In the genomic region with DNA sequence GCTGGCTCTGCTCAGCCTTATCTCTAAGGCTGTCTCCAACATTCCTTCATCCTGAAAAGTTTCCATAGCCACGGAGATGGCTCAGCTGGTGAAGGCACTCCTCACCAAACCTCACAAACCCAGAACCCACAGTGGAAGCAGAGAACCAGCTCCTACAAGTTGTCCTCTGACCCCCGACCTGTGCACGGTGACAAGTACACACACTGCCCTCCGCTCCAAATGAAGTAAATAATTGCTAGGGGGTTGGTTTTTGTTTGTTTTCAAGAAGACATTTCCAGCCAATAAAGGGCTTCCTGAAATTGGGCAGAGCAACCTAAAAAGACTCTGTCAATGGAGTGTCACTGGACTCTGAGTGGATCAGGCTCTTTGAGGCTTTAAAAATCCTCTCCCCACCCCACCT, we compare ENCODE assay signal across 8 mouse cellular contexts.
"Had no signal": no experiment of that assay in that cellular context is flagged by ENCODE, and none has a peak within 500 bp of the region (broad histone marks: within the 10 kb centered on the region; RNA-seq: fewer than 3 reads in every experiment).

No protein-coding gene starts in this region.

- H3K9me3 ChIP-seq: limb, embryonic 12.5 days; midbrain, embryonic 13.5 days had no signal

- ATAC-seq: midbrain, embryonic 13.5 days had no signal

- H3K27me3 ChIP-seq: limb, embryonic 12.5 days had no signal

- DNase-seq: kidney, adult 8-10 months; kidney, postnatal 14 days; right cerebral cortex, postnatal 14 days; thymus, postnatal 36 days had no signal

- H3K27ac ChIP-seq: left cerebral cortex, adult 2 months; limb, embryonic 12.5 days; midbrain, embryonic 13.5 days had no signal

- H3K36me3 ChIP-seq: limb, embryonic 12.5 days; midbrain, embryonic 13.5 days had no signal

- H3K4me2 ChIP-seq: limb, embryonic 12.5 days; midbrain, embryonic 13.5 days had no signal

- H3K9ac ChIP-seq: limb, embryonic 12.5 days; liver, embryonic 14.5 days; midbrain, embryonic 13.5 days had no signal

- H3K4me3 ChIP-seq: left cerebral cortex, adult 2 months; limb, embryonic 12.5 days; midbrain, embryonic 13.5 days had no signal
